Mouse (Mus musculus) fat pad, adult 2 months (tissue): ENCODE data around the gene Cmtm3.

Source experiments
- DNase-seq: peaks from one replicate; pipeline ENCODE4 v3.0.0-alpha.2; 2011; ENCODE audit warnings: low read depth, low spot score; ENCODE audit errors: extremely low read depth

Gene Cmtm3

DNA sequence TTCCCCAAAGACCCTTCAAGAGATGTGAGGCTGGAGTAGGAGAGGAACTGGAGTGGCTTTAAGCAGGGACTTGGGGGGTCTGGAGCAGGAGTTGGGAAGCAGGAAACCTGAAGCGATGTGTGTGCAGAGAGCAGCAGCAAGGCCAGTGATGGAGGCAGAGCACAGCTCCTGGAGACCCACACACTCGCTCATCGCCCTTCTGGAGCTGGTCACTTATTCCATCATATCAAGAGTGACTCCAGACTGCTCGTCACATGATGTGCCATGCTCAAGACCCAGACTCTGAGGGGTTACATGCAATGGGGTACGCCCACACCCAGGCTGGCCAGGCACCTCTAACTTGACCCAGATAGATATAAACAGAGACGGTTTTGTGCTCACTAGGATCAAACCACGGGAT lies 41.1 kb downstream of the Cmtm3 start:
- no peak for DNase-seq

DNA sequence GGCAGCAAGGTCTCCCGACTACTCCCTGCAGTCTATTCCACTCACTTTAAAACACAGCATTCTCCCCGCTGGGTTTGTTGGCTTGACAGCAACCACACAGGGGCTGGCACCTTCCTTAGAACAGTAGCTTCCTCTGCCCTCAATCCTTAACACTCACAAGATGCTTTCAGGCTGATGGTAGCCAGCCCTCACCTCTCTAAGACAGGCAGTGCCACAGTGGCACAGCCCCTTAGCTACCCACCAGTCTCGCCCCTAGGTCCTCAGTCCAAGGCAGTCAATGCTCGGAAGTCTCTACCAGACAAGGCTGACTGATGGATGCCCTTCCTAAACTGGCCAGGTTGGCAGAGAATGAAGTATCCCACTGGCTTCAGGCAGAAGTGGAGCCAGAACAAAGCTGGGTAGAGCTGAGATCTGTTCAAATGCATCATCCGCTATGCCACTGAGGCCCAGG lies 41.8 kb downstream of the Cmtm3 start:
- no peak for DNase-seq

- no peak for DNase-seq
These were observed 44.1 kb downstream of the Cmtm3 start for GRCm38 (mm10) chr8:104383296-104383695.

DNA sequence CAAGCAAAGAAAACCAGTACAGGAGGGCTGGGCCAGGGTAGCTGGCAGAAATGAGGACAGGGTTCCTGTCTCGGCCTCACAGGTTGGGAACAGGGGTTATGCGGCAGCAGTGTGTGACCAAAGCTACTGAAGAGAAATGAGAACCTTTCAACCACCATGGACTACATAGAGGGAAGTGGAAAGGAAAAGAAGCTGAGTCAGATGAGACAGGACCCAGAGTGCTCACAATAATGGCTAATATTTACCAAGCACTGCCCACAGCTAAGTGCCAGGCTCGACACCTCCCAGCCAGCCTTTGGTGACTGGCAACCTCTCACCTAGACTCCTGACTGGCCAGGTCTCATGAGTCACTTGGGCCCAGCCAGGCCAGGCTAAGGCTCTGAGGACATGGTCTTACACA lies 44.8 kb downstream of the Cmtm3 start:
- DNase-seq: no peak

GRCm38 (mm10) chr8:104386693-104387092 lies 47.5 kb downstream of the Cmtm3 start:
- no peak for DNase-seq

GRCm38 (mm10) chr8:104387501-104387900 lies 48.3 kb downstream of the Cmtm3 start:
- DNase-seq: no peak

GRCm38 (mm10) chr8:104387980-104388379 lies 48.8 kb downstream of the Cmtm3 start:
- DNase-seq: no peak

DNA sequence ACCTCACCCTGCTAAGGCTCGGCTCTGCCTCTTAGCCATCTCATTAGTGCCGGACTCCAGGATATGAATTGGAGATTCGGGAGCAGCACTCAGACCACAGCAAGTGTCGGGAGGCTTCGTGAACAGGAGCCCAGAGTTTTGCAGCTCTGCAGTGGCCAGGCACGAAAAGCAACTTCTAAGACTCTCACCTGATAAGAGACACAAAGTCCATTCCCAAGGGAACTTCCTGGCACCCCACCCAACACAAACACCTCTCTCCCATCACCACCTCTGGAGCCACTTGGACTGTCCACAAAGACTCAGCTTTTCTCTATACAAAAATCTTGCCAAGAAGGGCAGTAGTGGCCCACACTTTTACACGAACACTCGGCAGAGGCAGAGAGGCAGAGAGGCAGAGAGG lies 51.0 kb downstream of the Cmtm3 start:
- DNase-seq: no peak

DNA sequence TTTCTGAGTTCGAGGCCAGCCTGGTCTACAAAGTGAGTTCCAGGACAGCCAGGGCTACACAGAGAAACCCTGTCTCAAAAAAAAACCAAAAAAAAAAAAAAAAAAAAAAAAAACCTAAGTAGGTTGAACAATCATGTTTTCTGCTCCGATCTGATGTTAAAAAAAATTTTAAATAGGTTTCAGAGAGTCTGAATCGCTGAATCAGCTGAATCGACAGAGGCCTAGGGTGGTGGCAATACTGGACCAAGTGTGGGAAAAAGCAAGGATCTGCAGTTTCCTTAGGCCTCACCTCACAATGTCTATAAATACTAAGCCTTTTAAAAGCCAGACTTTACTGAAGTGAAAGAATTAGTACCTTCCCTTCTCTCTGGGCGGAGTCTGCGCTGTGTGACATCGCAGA lies 53.9 kb downstream of the Cmtm3 start:
- no peak for DNase-seq

- DNase-seq: no peak
These were observed 54.6 kb downstream of the Cmtm3 start for GRCm38 (mm10) chr8:104393767-104394166.

GRCm38 (mm10) chr8:104394801-104395702 lies 55.8 kb downstream of the Cmtm3 start:
- no peak for DNase-seq

DNA sequence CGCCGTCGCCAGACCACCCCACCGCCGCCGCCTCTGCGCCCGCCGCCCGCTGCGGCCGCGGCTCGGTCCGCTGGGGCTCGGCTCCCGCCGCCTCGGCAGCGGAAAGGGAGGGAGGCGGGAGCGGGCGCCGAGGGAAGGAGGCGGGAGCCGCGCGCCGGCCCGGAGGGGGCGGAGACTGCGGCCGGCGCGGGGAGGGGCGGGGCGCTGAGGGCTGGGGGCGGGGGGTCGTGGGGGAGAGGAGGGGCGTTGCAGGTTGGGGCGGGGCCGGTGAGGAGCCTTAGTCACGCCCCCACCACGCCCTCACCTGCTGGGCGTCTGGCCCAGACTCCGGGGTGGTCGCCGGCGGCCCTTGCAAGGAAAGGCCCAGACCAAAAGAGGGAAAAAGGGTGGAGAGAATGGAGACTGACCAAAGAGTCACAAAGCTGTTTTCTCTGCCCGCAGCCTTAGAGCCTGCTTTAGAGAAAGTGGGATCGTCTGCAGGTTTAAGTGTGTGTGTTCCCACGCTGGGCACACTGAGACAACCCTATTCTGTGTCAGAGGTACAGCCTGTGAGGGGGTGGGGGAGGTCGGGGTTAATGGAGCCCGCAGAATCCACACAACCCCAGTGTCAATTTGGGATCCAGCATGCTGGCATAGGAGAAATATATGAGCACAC lies 56.6 kb downstream of the Cmtm3 start, which contains the start of gene Cmtm4:
Gene Cmtm4, minus strand, starts transcription at position 105 of the 655 bp plus-strand sequence.
- no peak for DNase-seq
